Mouse (Mus musculus) monocyte, adult 5-6 weeks (primary cell): ENCODE data around the gene Picalm. TPM values are rescaled to one million over a fixed set of nuclear protein-coding genes. Genes with fewer than 3 reads are reported as not detected.
A peak's percentile ranks its signal among the peaks of the same experiment; 100 is the strongest.

Experiments
- ATAC-seq: fragments of 153-309, 156-312 bp; replicated peaks from 2 replicates; pipeline ENCODE4 v1.8.0; 2017; ENCODE audit warnings: mild to moderate bottlenecking; ENCODE audit not compliant: low TSS enrichment, insufficient number of reproducible peaks, severe bottlenecking, poor library complexity, low FRiP score
- total RNA-seq: library from RNA; stranded (forward); fragments of 200-1000, 200-491, 200-594 nt; gene quantifications from 3 replicates; pipeline ENCODE4 v1.2.3, GENCODE M21; 2017

The Picalm gene
- total RNA-seq: 450 to 531 TPM (median 492 TPM) in 3 replicates

DNA sequence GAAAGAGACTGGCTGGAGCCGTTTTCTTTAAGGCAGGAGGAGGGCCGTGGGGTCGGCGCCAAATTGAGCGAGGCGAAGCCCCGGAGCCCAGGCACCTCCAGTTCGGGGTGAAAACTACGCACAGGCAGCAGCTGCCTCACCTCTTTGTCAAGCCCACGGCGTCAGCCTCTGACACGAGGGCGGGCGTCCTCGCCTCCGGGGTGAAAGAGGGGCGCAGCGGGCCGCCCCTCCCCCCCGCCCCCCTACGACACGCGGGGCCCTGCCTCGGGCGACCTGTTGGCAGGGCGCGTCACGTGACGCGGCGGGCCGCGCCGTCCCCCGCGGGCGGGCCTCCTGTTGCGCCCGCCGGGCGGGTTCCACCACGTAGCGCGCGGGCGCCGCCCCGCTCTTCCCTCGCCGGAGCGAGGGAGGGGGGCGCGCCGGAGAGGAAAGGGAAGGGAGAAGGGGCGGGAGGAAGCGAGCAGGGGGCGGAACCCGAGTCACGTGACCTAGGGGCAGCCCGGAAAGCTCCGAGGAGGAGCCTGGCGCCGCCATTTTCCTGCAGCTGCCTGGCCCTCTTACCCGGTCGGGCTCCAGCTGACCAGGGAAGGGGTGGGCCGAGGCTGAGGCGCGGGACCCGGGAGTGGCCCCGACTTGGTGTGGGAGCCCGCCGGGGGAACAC is at the start of gene Picalm:
Gene Picalm, plus strand, starts transcription at position 482 of the 661 bp plus-strand sequence.
- ATAC-seq: peak; percentile 82

GRCm38 (mm10) chr7:90083799-90084198 is 46.2 kb upstream of the Picalm start:
- no peak for ATAC-seq

GRCm38 (mm10) chr7:90084531-90084930 is 45.5 kb upstream of the Picalm start:
- ATAC-seq: no peak

GRCm38 (mm10) chr7:90085713-90086112 is 44.3 kb upstream of the Picalm start:
- ATAC-seq: no peak

DNA sequence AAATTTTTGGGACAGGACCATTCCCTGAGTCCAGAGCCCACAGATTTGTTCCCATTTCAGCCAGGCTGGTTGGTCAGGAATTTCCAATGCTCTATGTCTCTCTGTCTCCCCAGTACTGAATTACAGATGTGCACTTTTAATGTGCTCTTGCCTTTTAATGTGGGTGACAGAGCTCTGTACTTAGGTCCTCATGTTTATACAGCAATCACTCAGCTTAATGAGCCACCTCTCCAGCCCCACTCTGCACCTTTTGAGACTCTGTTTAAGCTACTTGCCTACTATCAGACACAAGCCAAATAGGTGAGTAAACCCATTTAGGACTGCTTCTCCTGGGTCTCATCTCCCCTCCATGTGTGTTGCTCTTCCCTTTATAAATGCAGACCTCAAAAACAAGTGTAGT is 43.2 kb upstream of the Picalm start:
- no peak for ATAC-seq

DNA sequence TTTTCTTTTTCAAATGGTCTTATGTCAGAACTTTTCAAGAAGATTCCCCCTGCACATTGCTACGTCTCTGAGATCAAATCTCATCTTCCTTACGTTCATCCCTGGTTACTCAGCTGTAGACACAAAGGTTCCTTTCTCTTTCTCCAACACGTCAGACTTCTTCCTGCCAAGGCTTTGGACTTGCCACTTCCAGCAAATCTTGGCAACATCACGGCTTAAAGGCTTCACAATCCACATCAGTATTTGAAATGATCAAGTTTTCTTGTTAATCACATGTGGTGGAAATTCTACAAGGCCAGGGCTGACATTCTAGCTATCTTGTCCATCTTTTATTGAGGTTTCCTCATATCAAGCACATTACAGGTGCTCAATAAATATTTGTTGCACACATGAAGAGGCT is 39.0 kb upstream of the Picalm start:
- no peak for ATAC-seq

DNA sequence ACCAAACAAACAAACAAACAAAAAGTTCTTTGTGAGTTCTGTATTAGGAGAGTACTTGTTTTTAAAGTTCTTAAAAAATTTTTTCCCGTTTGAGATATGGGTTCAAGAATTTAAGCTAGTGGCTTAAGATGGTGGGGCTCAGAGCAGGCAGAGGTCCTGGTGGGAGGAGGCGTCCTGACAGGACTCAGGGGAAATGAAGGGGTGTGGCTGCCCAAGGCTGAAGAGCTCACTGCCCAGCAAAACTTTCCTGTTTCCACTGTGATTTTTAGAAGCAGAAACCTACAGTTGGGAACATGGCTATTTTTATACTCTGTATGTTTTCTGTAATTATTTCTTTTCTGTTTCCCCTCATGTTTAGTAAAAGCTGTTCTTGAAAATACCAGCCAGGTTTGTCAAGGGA is 38.3 kb upstream of the Picalm start:
- no peak for ATAC-seq

GRCm38 (mm10) chr7:90092452-90093450 is 37.3 kb upstream of the Picalm start:
- no peak for ATAC-seq

DNA sequence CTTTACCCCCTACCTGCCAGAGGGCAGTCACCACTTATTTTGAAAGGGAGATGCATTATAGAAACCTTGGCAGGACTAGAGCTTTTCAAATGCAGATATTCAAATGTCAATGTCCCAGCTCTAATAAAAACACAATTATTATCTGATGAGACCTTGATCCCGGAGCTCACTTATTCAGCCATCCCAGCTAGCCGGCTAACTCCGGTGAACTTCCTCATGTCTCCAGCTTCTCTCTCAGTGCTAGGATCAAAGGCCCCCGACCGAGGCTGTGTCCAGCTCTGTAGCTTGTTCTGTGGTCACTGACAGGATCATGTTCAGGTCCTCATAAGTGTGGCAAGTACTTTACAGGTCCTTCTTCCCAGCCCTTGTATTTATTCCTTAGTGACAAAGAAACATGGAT is 34.9 kb upstream of the Picalm start:
- ATAC-seq: no peak

GRCm38 (mm10) chr7:90095766-90096372 is 34.1 kb upstream of the Picalm start:
- no peak for ATAC-seq

GRCm38 (mm10) chr7:90096609-90097008 is 33.4 kb upstream of the Picalm start:
- no peak for ATAC-seq

- no peak for ATAC-seq
Observed at GRCm38 (mm10) chr7:90098253-90098652, 31.8 kb upstream of the Picalm start.

DNA sequence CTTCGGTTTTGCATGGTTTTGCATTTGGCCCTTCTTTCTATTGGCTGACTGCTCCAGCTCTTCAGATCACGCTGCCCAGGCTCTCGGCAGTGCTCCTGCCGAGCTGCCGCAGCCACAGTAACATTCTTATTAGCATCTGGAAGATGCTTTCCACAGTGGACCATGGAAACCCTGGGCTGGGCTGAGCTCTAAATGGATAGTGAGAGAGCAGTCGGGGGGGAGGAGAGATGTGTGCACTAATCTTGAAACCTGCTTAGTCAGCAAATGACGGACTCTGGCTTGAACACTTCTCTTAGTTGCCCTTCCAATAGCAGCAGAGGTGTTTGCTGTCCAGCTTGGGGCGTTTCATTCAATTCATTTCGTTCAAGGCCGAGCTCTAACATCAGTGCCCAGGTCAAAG is 30.8 kb upstream of the Picalm start:
- no peak for ATAC-seq

GRCm38 (mm10) chr7:90100614-90101160 is 29.3 kb upstream of the Picalm start:
- no peak for ATAC-seq

GRCm38 (mm10) chr7:90116100-90116499 is 13.9 kb upstream of the Picalm start:
- no peak for ATAC-seq

DNA sequence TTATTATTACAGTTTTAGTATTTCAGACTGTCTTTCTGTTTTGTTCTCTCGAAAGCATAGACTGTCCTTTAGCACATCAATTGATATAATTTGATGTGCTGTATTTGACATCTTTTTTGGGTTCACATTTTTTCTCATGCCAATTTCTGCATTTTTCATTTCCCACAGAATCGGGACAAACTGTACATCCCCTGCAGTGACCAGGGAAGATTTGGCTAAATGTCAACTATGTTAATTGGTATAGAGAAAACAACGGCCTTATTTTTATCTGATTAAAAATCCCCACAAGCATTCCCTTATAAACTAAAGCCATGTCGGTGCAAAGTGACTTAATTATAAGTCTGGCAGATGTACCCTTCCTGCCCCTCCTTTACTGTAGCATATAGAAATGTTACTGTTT is 9.9 kb upstream of the Picalm start:
- ATAC-seq: no peak

DNA sequence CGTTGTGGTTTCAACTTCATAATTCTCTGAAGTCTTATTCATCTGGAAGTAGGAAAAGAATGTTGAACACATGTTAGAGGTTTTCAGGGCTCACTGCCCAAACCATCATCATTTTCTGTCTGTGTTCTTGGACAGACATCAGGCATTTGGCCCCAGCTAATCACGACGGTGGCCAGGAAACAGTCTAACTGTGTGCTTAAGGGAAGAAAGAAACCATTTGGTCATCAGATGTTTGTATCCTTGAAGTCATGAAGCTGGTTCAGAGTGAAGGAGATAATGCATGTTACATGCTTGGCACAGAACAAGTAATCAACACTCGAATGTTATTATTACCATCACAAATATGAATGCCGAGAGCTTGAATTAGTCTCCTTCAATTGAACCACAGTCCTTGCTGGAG is 5.0 kb upstream of the Picalm start:
- ATAC-seq: no peak

- ATAC-seq: no peak
Observed at GRCm38 (mm10) chr7:90128631-90129200, 1.3 kb upstream of the Picalm start.

GRCm38 (mm10) chr7:90129271-90129731 is 712 bp upstream of the Picalm start:
- peak; percentile 86 for ATAC-seq
